Mouse (Mus musculus) kidney, postnatal 10 days (tissue): Measurements from ENCODE around the gene Gpc5.
"Not testable (repeated sequence)": the region's sequence is repeated elsewhere in the genome, so short reads cannot be mapped to it uniquely, and the experiment has no call there.

Experiments
- DNase-seq: peaks from one replicate; pipeline ENCODE4 v3.0.0; 2021; ENCODE audit warnings: mixed read lengths

Gene Gpc5

GRCm38 (mm10) chr14:115092081-115092480 is at the start of gene Gpc5:
Gene Gpc5 (plus strand): TSS chr14:115092215.
- DNase-seq = peak; percentile 93

- DNase-seq = peak; percentile 13
Measured at GRCm38 (mm10) chr14:115042660-115043059, 49.4 kb upstream of the Gpc5 start.

- DNase-seq = no peak
Measured at GRCm38 (mm10) chr14:115044016-115044415, 48.0 kb upstream of the Gpc5 start.

- DNase-seq = no peak
Measured at GRCm38 (mm10) chr14:115045712-115046111, 46.3 kb upstream of the Gpc5 start.

GRCm38 (mm10) chr14:115047316-115047715 is 44.7 kb upstream of the Gpc5 start:
- DNase-seq = no peak

GRCm38 (mm10) chr14:115047990-115048862 is 43.8 kb upstream of the Gpc5 start:
- no peak for DNase-seq

- DNase-seq = no peak
Measured at GRCm38 (mm10) chr14:115048863-115049566, 43.0 kb upstream of the Gpc5 start.

GRCm38 (mm10) chr14:115049831-115050230 is 42.2 kb upstream of the Gpc5 start:
- no peak for DNase-seq

- DNase-seq = no peak
Measured at GRCm38 (mm10) chr14:115051106-115051760, 40.8 kb upstream of the Gpc5 start.

GRCm38 (mm10) chr14:115052371-115052770 is 39.6 kb upstream of the Gpc5 start:
- DNase-seq = no peak

- no peak for DNase-seq
Measured at GRCm38 (mm10) chr14:115054252-115054651, 37.8 kb upstream of the Gpc5 start.

- no peak for DNase-seq
Measured at GRCm38 (mm10) chr14:115057524-115057923, 34.5 kb upstream of the Gpc5 start.

GRCm38 (mm10) chr14:115066164-115066563 is 25.9 kb upstream of the Gpc5 start:
- DNase-seq = not testable (repeated sequence)

- peak; percentile 56 for DNase-seq
Measured at GRCm38 (mm10) chr14:115070534-115070933, 21.5 kb upstream of the Gpc5 start.

- DNase-seq = no peak
Measured at GRCm38 (mm10) chr14:115077340-115077739, 14.7 kb upstream of the Gpc5 start.

GRCm38 (mm10) chr14:115078064-115078463 is 14.0 kb upstream of the Gpc5 start:
- no peak for DNase-seq

- DNase-seq = no peak
Measured at GRCm38 (mm10) chr14:115081728-115082502, 10.1 kb upstream of the Gpc5 start.

- DNase-seq = no peak
Measured at GRCm38 (mm10) chr14:115090516-115090915, 1.5 kb upstream of the Gpc5 start.

- DNase-seq = peak; percentile 28
Measured at GRCm38 (mm10) chr14:115092510-115092909, 495 bp downstream of the Gpc5 start.

GRCm38 (mm10) chr14:115092952-115093351 is 937 bp downstream of the Gpc5 start:
- DNase-seq = peak; percentile 8

- no peak for DNase-seq
Measured at GRCm38 (mm10) chr14:115100617-115101299, 8.7 kb downstream of the Gpc5 start.

- DNase-seq = no peak
Measured at GRCm38 (mm10) chr14:115106326-115106725, 14.3 kb downstream of the Gpc5 start.
